25 mouse cellular contexts compared by ENCODE assay signal in the genomic region with DNA sequence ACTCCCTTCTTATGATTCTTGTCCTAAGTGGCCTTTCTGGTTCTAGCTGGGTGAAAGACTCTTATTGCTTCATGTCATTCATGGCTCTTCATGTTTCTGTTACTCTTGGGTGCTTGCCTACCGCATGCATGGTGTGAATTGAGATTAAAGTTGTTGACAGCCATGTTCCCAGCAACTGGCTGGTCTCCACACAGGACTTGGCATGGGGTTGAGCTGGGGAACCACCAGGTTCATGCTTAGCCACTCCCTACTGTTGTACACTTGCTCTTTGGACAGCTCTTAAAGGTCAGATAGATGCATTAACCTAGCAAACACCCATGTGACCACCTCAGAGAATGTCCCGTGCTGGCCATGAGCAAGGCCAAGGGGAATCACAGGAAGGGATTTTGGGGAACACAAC. TPM values are rescaled to one million over a fixed set of nuclear protein-coding genes. Genes with fewer than 3 reads are reported as not detected.
DNase-seq lines count a peak whose midpoint lies in the region; ATAC-seq and TF ChIP-seq lines count a peak whose summit lies in the region.
"Had no signal": no experiment of that assay in that cellular context is flagged by ENCODE, and none has a peak within 500 bp of the region (broad histone marks: within the 10 kb centered on the region; RNA-seq: fewer than 3 reads in every experiment).

No protein-coding gene starts in this region.

- H3K9ac ChIP-seq in heart, adult 2 months (ENCODE audit: low read depth, low read length): no peak overlapping the region
- H3K9ac ChIP-seq in heart, embryonic 11.5 days (ENCODE audit: low read depth, low read length): no peak overlapping the region
- H3K9ac ChIP-seq in liver, embryonic 13.5 days: no peak overlapping the region
- H3K9ac ChIP-seq in liver, embryonic 11.5 days (ENCODE audit: low read depth, low read length): no peak overlapping the region
- H3K9ac ChIP-seq in liver, postnatal 0 days (replicated peaks): no peak overlapping the region
- H3K9ac ChIP-seq: embryonic facial prominence, embryonic 13.5 days; forebrain, postnatal 0 days; limb, embryonic 12.5 days; lung, embryonic 14.5 days; neural tube, embryonic 15.5 days had no signal

- ATAC-seq in heart, embryonic 11.5 days (replicated peaks; ENCODE audit: insufficient number of reproducible peaks, low FRiP score, low TSS enrichment): no peak
- ATAC-seq in liver, embryonic 13.5 days (ENCODE audit: low read depth): peak; percentile 68; the same call in 1 of the 2 replicates
- ATAC-seq in liver, embryonic 11.5 days (replicated peaks; ENCODE audit: low FRiP score): no peak
- peak; percentile 95 for ATAC-seq in liver, postnatal 0 days
- no peak for ATAC-seq in granulocyte monocyte progenitor cell, adult 5-6 weeks (replicated peaks; ENCODE audit: poor library complexity, severe bottlenecking)
- ATAC-seq: forebrain, postnatal 0 days; midbrain, embryonic 16.5 days had no signal

- no peaks in the 10 kb centered on the region for H3K36me3 ChIP-seq in heart, adult 2 months (ENCODE audit: control insufficient read depth, insufficient read depth, low read length)
- no peaks in the 10 kb centered on the region for H3K36me3 ChIP-seq in heart, embryonic 11.5 days (ENCODE audit: control insufficient read depth, insufficient read depth, low read length)
- H3K36me3 ChIP-seq in liver, embryonic 13.5 days: no peaks in the 10 kb centered on the region
- H3K36me3 ChIP-seq in liver, embryonic 11.5 days (ENCODE audit: control insufficient read depth, insufficient read depth, low read length): no peaks in the 10 kb centered on the region
- H3K36me3 ChIP-seq in liver, postnatal 0 days (replicated peaks; ENCODE audit: insufficient read depth, low read length): no peaks in the 10 kb centered on the region
- H3K36me3 ChIP-seq: embryonic facial prominence, embryonic 13.5 days; hindbrain, embryonic 10.5 days; limb, embryonic 12.5 days; neural tube, embryonic 15.5 days had no signal

- TF ChIP-seq EP300 in heart, adult 2 months (IDR thresholded peaks at IDR 0.05; ENCODE audit: insufficient read depth, low read depth, low read length): 0 out of 2 replicates have a peak, but pooled peaks have one; percentile 11
- TF ChIP-seq EP300 in liver, postnatal 0 days (IDR thresholded peaks at IDR 0.05; ENCODE audit: low read depth): no peak

- TF ChIP-seq CTCF in heart, adult 2 months (IDR thresholded peaks at IDR 0.05): no peak
- no peak for TF ChIP-seq CTCF in liver, postnatal 0 days (IDR thresholded peaks at IDR 0.05; ENCODE audit: low read depth)

- no peaks in the 10 kb centered on the region for H3K79me2 ChIP-seq in heart, adult 2 months (replicated peaks; ENCODE audit: control insufficient read depth, insufficient read depth, low read length)

- TF ChIP-seq POLR2A in heart, adult 2 months (IDR thresholded peaks at IDR 0.05; ENCODE audit: insufficient read depth, low read depth, low read length): no peak

- no peak overlapping the region for H3K4me2 ChIP-seq in heart, embryonic 11.5 days
- H3K4me2 ChIP-seq in liver, embryonic 13.5 days: no peak overlapping the region
- H3K4me2 ChIP-seq in liver, embryonic 11.5 days: no peak overlapping the region
- no peak overlapping the region for H3K4me2 ChIP-seq in liver, postnatal 0 days (ENCODE audit: low read depth, low read length)
- H3K4me2 ChIP-seq: embryonic facial prominence, embryonic 13.5 days; limb, embryonic 12.5 days; lung, embryonic 14.5 days; neural tube, embryonic 15.5 days had no signal

- no peaks in the 10 kb centered on the region; the same call in 1 of the 2 replicates for H3K4me1 ChIP-seq in heart, adult 2 months (ENCODE audit: control insufficient read depth, insufficient read depth, low read length)
- H3K4me1 ChIP-seq in heart, embryonic 11.5 days (ENCODE audit: control insufficient read depth, insufficient read depth, low read length): no peaks in the 10 kb centered on the region
- H3K4me1 ChIP-seq in liver, embryonic 13.5 days (replicated peaks): no peaks in the 10 kb centered on the region
- H3K4me1 ChIP-seq in liver, embryonic 11.5 days (replicated peaks; ENCODE audit: control insufficient read depth, insufficient read depth, low read length): no peaks in the 10 kb centered on the region
- H3K4me1 ChIP-seq in liver, postnatal 0 days (ENCODE audit: insufficient read depth): peaks cover 3% of the 10 kb centered on the region; the same call in 1 of the 2 replicates
- H3K4me1 ChIP-seq: neural tube, embryonic 15.5 days had no signal

- peak in 1 of 2 experiments; percentile 11 for DNase-seq in heart, adult 2 months
- no peak for DNase-seq in liver, embryonic 13.5 days
- DNase-seq in liver, embryonic 11.5 days (ENCODE audit: low spot score): no peak
- peak; percentile 11 to 58 for DNase-seq in heart, postnatal 14 days
- no peak for DNase-seq in liver, postnatal 0 days
- DNase-seq in right cerebral cortex, adult 2 months (ENCODE audit: low spot score in 2 of 2): no peak
- DNase-seq: adrenal gland, adult 2 months; B cell, adult 2 months; cerebellum, adult 11 months; cerebellum, postnatal 14 days; forebrain, postnatal 0 days; kidney, adult 9 months; lung, embryonic 14.5 days; right cerebral cortex, postnatal 14 days; thymus, adult 18-20 months; thymus, postnatal 4 days had no signal

- H3K27me3 ChIP-seq in heart, adult 2 months (ENCODE audit: control insufficient read depth, insufficient read depth, low read length): no peaks in the 10 kb centered on the region
- no peaks in the 10 kb centered on the region for H3K27me3 ChIP-seq in heart, embryonic 11.5 days (ENCODE audit: control insufficient read depth, insufficient read depth, low read length)
- H3K27me3 ChIP-seq in liver, embryonic 13.5 days: no peaks in the 10 kb centered on the region
- H3K27me3 ChIP-seq in liver, embryonic 11.5 days (replicated peaks; ENCODE audit: control insufficient read depth, insufficient read depth, low read length): no peaks in the 10 kb centered on the region
- H3K27me3 ChIP-seq in liver, postnatal 0 days (ENCODE audit: insufficient read depth, low read length): no peaks in the 10 kb centered on the region
- H3K27me3 ChIP-seq: embryonic facial prominence, embryonic 13.5 days; limb, embryonic 12.5 days; neural tube, embryonic 15.5 days had no signal

- no peak overlapping the region for H3K4me3 ChIP-seq in heart, adult 2 months
- H3K4me3 ChIP-seq in heart, embryonic 11.5 days (ENCODE audit: low read depth, low read length): no peak overlapping the region
- no peak overlapping the region for H3K4me3 ChIP-seq in liver, embryonic 13.5 days (replicated peaks)
- no peak overlapping the region for H3K4me3 ChIP-seq in liver, embryonic 11.5 days (ENCODE audit: low read depth, low read length)
- H3K4me3 ChIP-seq in liver, postnatal 0 days (ENCODE audit: low read depth, low read length): no peak overlapping the region
- H3K4me3 ChIP-seq: embryonic facial prominence, embryonic 13.5 days; hindbrain, embryonic 10.5 days; limb, embryonic 12.5 days; neural tube, embryonic 15.5 days had no signal

- no peaks in the 10 kb centered on the region for H3K9me3 ChIP-seq in heart, embryonic 11.5 days (replicated peaks; ENCODE audit: control insufficient read depth, low read length)
- no peaks in the 10 kb centered on the region; the same call in 1 of the 2 replicates for H3K9me3 ChIP-seq in liver, embryonic 13.5 days (replicated peaks)
- no peaks in the 10 kb centered on the region for H3K9me3 ChIP-seq in liver, embryonic 11.5 days (ENCODE audit: control insufficient read depth, low read length)
- H3K9me3 ChIP-seq in liver, postnatal 0 days (ENCODE audit: low read length): no peaks in the 10 kb centered on the region
- H3K9me3 ChIP-seq: embryonic facial prominence, embryonic 13.5 days; hindbrain, embryonic 10.5 days; limb, embryonic 12.5 days; neural tube, embryonic 15.5 days had no signal

- no peak overlapping the region for H3K27ac ChIP-seq in heart, adult 2 months
- H3K27ac ChIP-seq in heart, embryonic 11.5 days (ENCODE audit: low read depth, low read length): no peak overlapping the region
- no peak overlapping the region for H3K27ac ChIP-seq in liver, embryonic 13.5 days
- no peak overlapping the region for H3K27ac ChIP-seq in liver, embryonic 11.5 days (ENCODE audit: low read depth, low read length)
- no peak overlapping the region for H3K27ac ChIP-seq in liver, postnatal 0 days (ENCODE audit: low read depth)
- H3K27ac ChIP-seq: embryonic facial prominence, embryonic 13.5 days; hindbrain, embryonic 10.5 days; limb, embryonic 12.5 days; neural tube, embryonic 15.5 days had no signal

- 39% methylated on average over 2 of the region's 2 CpGs for WGBS in heart, adult 2 months
- WGBS in heart, embryonic 11.5 days (ENCODE audit: insufficient replicate concordance): 71% methylated on average over 2 of the region's 2 CpGs
- 51% methylated on average over 2 of the region's 2 CpGs for WGBS in liver, embryonic 13.5 days (ENCODE audit: insufficient replicate concordance)
- WGBS in liver, embryonic 11.5 days: 77% methylated on average over 2 of the region's 2 CpGs
- WGBS in liver, postnatal 0 days (ENCODE audit: insufficient replicate concordance): 53% methylated on average over 2 of the region's 2 CpGs

- intact Hi-C loops in heart, adult 2 months (cut with DNase I): no loop called here
- intact Hi-C loops in heart, postnatal 14 days (cut with DNase I): no loop called here

RNA-seq across cellular contexts. Expression of a gene that starts 50.6 kb away (rescaled TPM):
- not detected for total RNA-seq in heart, adult 2 months (2021)
- 0.12 and 0.76 TPM in 2 replicates for polyA plus RNA-seq in heart, adult 2 months (2012; rRNA removed)
- polyA plus RNA-seq in heart, embryonic 11.5 days (2014; fragmentation: Nextera tagmentation; extraction: Ambion mirVana): 0.10 and 0.24 TPM in 2 replicates
- 0.12 and 0.16 TPM in 2 replicates for polyA plus RNA-seq in liver, embryonic 13.5 days (2015; fragmentation: Nextera tagmentation; extraction: Ambion mirVana)
- 0.08 TPM in 1 of 2 replicates, not detected in the other for polyA plus RNA-seq in liver, embryonic 11.5 days (2014; fragmentation: Nextera tagmentation; extraction: Ambion mirVana)
- under 1 TPM; 0.31 to 0.39 TPM for total RNA-seq in heart, postnatal 14 days (2021)
- polyA plus RNA-seq in liver, postnatal 0 days (2015; fragmentation: Nextera tagmentation; extraction: Ambion mirVana): 0.09 and 0.13 TPM in 2 replicates
- total RNA-seq in granulocyte monocyte progenitor cell, adult 5-6 weeks (2014; fragmentation: Nextera tagmentation): not detected in 2 replicates
- not detected in 2 replicates for total RNA-seq in granulocyte monocyte progenitor cell, adult 5-6 weeks (2017)
- total RNA-seq: adrenal gland, adult 2 months; gastrocnemius, adult 8-10 months had no signal
- polyA plus RNA-seq: adrenal gland, adult 2 months; lung, embryonic 14.5 days; spleen, adult 2 months had no signal

Comparison
In these comparisons a context has a peak if more than half of its experiments do, and no peak if none do; other contexts are left out.
1. ATAC-seq: peak in liver, embryonic 13.5 days (single experiment) and liver, postnatal 0 days (single experiment); none in heart, embryonic 11.5 days (single experiment), liver, embryonic 11.5 days (single experiment) and granulocyte monocyte progenitor cell, adult 5-6 weeks (single experiment).
2. DNase-seq: peak in heart, postnatal 14 days (2 of 2); none in liver, embryonic 13.5 days (single experiment), liver, embryonic 11.5 days (single experiment), liver, postnatal 0 days (single experiment) and right cerebral cortex, adult 2 months (0 of 2).